Mouse (Mus musculus): Measurements from ENCODE around the gene Ddx23.
A peak's percentile ranks its signal among the peaks of the same experiment; 100 is the strongest.

Gene Ddx23

DNA sequence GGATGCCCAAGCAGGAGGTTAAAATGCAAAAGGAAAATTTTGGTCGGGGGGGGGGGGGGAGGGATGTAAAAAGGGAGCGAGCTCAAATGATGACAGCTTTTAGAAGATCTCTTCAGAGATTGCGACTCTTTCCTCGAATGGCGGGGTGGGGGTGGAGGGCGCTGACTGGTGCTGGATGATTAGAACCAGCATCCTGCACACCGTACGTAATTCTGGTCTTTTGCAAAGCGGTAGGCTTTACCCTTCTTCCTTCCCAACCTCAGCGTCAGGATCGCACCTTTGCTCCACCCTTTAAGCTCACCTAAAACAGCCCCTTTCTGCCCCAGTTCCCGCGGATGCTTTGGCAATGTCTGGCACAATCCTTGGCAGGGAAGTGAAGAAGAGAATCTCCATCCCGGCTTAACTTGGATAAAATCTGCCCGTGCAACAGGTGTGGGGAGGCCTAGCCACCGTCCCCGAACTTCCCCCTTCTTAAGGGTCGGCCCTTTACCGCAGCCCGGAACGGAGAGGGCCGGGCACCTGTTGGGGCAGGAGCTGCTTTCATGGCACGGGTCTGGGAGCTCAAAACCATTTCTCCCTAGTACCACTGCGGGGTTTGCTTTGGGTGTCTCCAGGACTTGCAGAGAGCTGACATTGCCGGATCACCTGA lies 28.7 kb downstream of the Ddx23 start:
- DNase-seq (ENCODE audit: low read depth, low spot score), result no peak

DNA sequence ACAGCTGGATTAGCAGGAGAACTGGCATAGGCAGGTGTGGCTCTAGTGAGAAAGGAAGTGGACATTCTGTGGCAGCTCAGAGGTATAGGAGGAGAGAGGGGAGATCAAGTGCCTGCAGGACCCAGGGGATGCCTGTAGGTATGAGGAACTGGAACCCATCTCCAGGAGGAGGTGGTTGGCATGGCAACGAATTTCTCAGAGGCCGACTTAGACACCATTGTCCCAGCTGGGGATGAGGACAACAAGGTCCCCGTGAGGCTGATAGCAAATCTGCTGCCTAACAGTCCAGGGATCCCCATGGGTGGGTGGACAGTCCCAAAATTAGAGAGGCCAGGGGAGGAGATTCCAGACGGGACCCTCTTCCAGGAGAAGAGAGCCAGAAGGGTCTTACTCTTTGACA lies 29.8 kb downstream of the Ddx23 start:
- no peak for DNase-seq (ENCODE audit: low read depth, low spot score)

DNA sequence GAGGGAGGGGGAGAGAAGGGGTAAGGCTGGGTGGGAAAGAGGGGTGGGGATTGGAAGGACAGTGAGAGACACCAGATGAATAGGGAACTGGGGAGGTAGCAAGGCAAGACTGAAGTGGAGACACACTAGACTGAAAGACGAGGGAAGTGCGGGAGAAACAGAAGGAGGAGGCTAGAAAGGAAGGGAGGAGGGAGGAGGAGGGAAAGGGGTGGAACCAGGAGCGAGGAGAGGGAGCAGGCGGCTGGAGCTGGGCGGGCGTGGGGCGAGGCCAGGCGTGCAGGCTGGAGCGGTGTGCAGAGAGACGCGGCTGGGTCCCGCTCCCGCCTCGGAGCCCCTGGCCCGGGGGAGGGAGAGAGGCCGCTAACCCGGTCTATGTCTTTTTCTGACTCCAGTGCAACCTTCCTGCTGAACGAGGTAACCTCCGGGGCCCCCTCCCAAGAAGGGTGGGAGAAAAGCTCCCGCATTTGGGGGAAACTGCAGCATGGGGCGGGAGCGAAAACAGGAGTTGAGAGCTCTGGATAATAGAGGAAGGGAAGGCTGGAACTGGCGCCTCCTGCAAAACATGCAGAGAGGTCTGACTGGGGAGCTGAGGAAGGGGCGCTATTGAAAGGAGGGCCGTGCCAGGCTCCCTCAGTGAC lies 30.5 kb downstream of the Ddx23 start:
- no peak for DNase-seq (ENCODE audit: low read depth, low spot score)

DNA sequence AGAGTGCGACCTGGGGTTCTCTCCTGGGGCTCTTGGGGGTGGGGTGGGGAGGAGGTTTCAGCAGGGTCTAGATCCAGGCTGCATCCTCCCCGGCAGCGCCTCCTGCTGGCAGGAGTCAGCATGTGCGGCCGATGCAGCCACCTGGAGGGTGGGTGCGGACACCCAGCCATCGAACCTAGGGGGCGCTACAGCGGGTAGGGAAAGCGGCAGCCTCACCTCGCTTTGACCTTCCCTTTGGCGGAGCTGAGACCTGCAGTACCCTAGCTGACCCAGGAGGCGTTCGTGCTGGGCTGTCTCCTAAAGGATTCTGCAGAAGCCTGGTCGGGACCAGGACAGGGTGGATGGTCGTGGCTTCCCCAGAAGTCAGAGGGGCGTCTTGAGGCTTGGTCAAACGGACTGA lies 31.2 kb downstream of the Ddx23 start:
- peak; percentile 90 for DNase-seq (ENCODE audit: low read depth, low spot score)

DNA sequence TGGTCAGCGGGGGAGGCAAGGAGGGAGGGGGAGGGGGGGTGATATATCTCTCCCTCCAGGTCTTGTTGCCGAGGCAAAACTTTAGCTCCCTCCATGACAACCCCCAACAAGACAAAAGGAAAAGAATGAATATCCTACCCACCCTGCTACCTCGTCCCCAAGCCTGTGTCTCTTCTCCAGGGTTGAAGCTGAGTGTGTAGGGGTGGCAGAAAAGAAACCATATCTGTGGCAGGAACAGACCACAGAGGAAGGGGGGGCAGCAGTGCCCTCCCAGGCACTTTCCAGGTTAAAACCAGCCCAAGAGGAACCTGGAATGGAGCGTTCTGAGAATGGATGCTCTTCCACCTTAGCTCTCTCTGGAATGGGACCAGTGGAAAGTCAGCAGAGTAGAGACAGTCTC lies 32.2 kb downstream of the Ddx23 start, which contains the start of gene Cacnb3:
TSS of gene Cacnb3 (plus strand) at position 301 of the 400 bp plus-strand sequence.
- DNase-seq (ENCODE audit: low read depth, low spot score), result no peak

DNA sequence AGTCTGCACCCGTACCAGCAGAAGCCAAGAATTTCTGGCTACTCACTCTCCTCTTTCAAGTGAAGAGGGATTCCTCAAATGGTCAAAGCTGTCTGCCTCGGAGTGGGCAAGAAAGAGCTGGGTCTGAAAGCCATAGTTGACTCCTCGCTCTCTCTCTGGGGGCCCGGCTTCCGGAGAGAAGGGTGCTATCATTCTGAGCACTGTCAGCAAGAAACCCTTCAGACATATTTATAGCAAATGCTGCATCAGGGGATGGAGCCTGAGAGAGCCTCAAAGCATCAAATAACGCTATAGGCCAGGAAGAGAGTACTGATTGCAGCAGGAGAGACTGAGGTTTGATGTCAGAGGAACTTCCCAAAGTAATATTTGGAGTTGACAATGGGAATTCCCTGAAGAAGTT lies 33.2 kb downstream of the Ddx23 start:
- DNase-seq (ENCODE audit: low read depth, low spot score), result no peak

DNA sequence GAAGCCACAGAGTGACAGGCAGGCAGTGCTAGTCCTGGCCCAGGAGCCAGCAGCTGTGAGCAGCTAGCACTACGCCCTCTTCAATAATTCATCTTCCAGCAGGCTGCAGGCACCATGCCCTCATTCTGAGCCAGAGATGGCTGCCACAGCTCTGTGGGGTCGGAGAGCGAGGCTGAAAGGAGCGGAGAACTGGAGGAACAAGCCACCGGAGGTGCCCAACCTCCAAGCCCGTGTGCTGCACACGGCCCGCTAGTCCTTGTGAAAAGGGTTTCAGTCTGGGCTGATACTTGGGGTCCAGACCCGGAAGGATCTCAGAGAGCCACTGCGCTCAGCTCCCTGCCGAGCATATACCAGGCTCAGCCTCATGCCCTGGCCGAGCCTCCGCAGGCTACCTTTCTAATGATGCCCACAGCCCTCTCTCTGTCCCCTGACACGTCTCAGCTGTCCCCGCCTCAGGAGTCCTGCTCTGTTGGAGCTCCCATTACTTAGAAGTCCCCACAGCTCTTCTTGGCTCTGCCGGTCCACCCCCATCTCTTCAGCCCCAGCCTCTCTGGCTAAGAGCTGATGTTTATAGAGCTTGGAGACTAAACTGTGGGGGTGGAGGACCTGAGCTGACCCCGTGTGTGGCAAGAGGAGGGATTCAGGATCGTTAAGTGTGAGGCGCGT lies 34.0 kb downstream of the Ddx23 start:
- DNase-seq (ENCODE audit: low read depth, low spot score), result no peak

DNA sequence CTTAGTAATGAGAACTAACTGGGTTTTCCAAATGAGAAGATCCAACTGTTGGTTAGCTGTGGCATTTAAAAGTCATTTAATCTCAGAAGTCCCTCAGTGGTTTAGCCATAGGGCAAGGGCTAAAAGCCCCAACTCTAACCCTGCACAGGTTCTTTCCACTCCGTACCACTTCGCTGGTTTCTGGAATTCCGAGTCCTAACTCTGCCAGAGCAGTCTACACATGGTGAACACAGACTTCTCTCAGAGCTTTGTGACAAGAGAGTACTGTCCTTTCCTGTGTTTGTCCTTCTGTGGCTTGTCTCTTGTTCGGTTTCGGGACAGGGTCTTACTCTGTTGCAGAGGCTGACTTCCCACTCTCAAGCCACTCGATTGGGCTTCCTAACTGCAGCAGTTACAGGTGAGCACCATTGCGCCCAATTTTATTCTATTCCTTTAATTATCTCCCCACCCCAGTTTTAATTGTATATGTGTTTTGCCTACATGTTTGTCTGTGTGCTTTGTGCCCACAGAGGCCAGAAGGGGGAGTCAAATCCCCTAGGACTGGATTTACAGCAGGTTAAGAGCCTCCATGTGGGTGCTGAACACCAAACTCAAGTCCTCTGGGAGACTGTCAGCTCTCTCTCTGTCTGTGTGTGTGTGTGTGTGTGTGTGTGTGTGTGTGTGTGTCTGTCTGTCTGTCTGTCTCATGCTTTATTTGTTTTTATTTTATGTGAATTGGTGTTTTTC lies 36.0 kb downstream of the Ddx23 start:
- DNase-seq (ENCODE audit: low read depth, low spot score), result no peak

DNA sequence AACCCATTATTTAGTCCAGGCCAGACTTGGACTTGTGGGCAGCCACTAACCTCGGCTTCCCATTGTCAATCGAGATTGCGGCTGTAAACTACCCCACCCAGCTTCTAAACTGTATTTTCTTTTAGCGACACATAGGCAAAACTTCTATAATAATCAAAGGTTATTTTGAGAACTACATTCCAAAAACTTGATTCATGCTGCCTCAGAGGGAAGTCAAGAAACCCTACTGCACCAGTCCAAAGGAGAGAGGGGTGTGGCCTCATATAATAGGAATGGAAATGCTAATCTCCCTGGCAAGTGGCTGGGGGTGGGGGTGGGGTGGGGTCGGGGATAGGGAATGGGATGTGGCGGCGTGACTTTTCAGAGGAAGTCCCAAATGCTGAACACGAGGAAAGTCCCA lies 36.6 kb downstream of the Ddx23 start:
- DNase-seq (ENCODE audit: low read depth, low spot score), result no peak

DNA sequence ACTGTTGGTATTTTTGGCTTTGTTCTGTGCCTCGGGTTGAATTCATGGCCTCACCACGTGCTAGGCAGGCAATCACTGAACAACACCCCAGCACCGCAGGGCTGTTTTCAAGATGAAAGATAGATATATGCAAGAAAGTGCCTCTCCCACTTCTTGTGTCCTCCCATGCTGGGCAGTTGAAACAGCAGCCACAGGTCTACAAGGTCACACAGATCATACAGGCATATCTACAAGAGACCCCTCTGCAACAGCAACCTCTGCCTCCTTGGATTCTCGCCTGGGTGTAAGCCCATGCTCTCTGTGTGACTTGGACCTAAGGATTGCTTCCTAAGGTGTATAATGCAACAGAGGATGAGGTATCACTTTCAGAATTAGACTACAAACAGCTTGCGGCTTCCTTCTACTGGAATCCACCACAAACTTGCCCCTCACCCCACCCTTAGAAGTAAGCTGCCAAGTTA lies 39.3 kb downstream of the Ddx23 start:
- no peak for DNase-seq (ENCODE audit: low read depth, low spot score)

DNA sequence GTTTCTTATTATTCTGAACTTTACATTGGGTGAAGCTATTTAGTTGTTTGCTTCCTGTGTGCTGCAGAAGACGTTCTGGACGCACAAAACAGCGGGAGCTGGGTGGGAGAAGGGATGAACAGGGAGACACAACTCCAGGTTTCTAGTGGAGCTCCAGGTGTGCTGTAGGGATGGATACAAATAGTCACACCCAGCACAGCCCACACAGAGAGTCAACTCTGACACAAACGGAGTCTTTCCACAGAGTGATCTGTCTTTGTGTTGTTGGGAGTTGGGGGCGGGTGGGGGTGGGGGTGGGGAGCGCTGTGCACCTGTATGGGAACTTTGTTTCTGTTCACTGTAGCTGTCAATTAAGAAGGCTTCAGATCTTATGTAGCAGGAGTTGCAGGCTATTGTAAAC lies 40.0 kb downstream of the Ddx23 start:
- no peak for DNase-seq (ENCODE audit: low read depth, low spot score)

DNA sequence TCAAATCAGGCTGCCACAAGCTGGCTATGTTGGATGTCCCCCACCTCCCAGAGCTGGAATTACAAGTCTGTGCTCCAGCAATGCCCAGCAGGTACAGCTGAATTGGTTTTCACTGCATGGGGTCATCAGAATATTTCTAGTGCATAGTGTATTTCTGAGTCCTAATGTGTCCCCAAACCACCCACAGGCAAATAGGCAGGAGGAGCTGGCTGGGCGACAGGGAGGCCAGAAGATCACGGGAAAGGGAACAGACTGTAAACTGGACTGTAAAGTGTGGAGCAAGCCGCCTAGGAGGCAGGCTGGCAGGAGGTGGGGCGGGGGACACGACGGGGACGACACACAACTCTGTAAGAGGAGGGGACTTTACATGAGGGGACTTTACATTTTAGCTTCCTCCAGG lies 40.5 kb downstream of the Ddx23 start:
- DNase-seq (ENCODE audit: low read depth, low spot score), result no peak

DNA sequence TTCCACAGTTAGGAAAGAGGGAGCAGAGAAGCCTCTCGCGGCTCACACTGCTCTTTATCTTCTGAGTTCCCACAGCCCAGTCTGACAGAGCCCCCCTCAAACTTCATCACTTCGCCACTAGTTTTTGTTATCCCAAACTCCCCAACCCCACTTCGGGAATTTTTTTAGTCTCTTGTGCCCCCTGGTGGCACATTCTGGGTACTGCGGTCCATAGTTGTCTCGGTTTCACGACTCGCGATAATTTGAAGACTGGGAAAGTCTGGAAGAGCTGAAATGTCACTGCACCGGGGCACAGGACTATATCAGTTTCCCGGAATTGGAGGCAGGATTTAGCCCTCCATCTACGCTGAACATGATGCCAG lies 45.5 kb downstream of the Ddx23 start:
- DNase-seq (ENCODE audit: low read depth, low spot score), result no peak

DNA sequence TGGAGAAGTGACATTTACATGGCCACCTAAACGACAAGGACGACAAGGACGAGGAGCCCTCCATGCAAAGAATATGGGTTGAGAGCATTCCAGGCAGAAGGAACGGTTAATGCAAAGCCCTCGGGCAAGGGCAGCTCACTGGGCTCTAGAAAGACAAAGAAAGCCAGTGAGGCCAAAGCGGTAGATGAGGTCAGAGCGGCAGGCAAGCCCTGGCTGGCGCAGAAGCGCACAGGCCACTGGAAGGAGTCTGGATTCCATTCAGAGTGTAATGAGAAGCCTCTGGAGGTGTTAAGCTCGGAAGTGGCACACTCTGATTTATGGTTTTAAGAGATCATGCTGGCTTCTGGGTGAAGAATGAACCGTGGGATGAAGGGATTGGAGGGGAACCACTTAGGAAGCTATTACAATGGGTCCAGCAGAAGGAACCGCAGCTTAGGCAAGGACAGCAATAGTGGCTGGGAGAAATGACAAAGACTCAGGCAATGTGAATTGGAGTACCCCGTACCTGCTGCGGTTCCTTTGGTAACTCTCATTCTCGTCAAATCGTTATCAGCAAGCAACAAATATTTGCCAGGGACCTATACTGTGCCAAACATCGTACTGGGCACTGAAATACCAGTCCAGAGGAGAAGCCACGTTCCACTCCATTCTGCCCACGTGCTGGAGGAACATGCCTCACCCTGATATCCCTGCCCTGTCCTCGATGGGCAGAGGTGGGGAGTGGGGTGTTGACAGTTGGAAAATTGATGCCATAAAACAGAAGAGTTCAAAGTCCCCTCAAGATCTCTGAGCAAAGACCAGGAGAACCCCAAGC lies 46.1 kb downstream of the Ddx23 start:
- DNase-seq (ENCODE audit: low read depth, low spot score), result no peak

DNA sequence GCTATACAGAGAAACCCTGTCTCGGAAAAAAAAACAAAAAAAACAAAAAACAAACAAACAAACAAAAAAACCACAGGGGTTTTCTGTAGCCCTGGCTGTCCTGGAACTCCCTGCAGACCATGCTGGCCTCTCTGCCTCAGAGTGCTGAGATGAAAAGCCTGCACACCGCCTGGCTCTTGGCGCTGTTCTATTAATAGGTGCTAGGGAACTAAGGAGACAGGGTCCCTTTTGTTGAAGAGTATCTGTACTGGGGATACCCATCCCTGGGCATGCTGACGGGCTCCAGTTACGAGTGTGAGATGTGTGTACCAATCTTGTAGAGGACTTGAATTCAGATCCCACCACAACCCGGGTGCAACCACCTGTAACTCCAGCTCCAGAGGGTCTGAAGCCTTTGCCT lies 46.9 kb downstream of the Ddx23 start:
- DNase-seq (ENCODE audit: low read depth, low spot score), result no peak

DNA sequence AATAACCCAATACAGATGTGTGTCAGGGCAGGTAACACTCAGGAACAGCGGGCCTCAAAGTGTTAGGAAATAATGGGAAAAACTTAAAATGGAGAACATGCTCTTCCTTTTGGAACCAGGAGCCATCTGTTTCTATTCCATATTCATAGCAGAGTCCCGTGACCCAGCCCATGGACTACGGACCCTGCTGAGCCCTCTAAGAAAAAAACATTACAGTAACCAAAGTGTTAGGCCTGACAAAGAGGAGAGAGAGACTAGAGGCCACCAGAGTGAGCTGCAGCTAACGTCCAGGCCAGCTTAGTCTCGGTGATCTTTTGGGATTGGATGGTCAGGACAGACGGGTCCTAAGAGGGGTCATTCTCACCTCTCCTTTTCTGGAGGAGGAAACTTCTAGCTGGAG lies 47.7 kb downstream of the Ddx23 start:
- no peak for DNase-seq (ENCODE audit: low read depth, low spot score)

DNA sequence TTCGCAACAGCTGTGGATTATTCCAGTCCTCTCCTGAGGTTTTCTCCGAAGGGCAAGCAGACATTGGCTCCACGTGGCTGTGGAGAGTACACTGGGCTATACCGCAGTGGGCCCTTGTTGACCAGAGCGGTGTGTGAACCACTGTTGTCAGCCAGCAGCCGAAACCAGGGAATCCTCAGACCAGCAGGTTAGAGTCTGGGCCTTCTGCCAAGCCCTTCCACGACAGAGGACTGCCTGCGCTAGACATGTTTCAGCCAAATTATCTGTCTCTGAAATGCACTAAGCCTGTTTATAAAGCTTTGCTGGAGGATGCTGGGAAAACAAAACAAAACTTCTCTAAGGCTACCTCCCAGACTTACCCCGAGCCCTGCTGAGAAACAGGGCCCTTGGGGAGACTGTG lies 48.1 kb downstream of the Ddx23 start:
- no peak for DNase-seq (ENCODE audit: low read depth, low spot score)

DNA sequence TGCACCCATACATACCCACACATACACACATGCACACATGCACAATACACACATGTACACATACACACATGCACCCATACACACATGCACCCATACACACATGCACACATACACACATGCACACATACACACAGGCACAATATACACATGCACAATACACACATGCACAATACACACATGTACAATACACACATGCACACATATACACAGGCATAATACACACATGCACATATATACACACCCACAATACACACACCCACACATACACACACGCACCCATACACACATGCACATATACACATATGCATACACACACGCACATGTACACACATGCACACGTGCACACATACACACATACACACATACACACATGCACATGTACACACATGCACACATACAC lies 50.5 kb downstream of the Ddx23 start:
- DNase-seq (ENCODE audit: low read depth, low spot score), result no peak

DNA sequence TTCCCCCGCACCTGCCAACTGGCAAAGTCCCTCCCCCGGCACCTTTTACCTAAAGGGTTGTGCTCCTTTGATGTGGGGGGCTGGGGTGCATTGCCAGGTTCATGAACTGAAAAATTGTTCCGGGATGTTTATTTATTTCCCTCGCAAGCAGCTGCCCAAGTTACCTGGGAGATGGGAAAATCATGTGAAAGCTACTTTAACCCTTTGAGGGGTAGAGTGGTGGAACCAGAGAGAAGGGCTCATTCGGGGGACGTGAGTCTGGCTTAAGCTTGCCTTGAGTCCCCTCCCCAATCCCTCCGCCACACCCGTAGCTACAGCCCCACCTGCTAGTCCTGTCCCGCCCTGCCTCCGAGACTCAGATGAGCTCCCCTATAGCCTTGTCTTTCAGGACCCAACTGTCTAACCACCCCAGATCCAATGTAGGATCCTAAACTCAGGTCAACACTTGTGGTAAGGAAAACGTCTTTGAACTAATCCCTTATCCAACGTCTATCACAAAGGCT lies 52.5 kb downstream of the Ddx23 start:
- DNase-seq (ENCODE audit: low read depth, low spot score), result no peak

DNA sequence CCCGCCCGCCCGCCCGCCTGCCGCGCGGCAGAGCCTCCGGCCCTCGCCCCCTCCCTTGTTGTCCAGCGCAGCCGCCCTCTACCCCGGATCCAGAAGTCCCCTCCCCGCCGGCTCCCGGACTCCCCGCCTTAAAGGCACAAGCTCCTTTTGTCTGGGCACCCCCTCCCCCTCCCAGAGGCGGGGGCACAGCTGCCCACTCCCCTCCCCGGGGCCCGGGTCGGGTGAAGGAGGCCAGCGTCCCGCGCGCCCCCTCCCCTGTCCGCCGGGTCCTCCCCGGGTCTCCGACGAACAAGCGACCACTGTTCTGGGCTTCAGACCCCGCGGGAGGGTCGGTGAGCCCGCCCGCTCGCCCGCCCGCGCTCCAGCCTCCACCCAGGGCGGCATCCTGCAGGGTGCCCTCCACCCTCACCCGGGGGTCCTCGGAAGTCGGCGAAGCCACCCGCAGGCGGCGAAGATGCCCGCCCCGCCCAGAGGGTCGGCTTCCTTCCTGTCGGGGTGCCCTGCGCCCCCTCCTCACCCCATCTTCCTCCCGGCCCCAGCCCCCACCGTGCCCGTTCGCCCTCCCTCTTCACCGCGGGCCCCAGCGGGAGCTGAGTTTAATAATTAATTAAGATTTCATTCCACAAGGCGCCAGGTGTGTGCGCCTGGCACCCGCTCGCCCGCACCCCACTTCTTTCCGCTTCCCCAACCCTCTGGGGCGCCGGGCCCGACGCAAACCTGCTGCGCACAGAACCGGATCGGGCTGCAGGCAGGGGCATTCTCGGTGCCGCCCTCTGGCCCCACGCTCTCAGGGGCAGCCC lies 53.2 kb downstream of the Ddx23 start, which contains the start of gene Adcy6:
TSS of gene Adcy6 (minus strand) at position 746 of the 800 bp plus-strand sequence.
- no peak for DNase-seq (ENCODE audit: low read depth, low spot score)
